Mouse (Mus musculus): ENCODE data around the gene Cfdp1.

Cfdp1 gene

DNA sequence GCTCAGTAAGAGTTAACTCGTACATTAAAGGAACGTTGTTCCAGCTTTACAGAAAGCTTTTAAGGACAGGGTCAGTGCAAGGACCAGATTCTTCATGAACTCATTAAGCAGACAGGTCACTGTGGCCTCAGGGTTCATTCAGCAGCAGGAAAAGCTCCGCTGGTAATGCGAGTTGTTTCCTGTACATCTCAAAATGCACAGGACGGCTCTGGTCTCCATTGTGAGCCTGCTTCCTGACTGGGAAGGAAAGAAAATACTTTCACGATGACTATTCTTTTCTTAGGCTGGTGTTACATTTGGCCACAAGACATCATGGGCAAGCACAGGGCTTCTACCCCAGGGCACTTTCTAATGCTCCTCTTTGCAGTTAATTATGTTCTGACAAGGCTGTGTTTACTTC is 52.6 kb downstream of the Cfdp1 start:
- DNase-seq (ENCODE audit: low read depth in 1 of 2, low spot score in 2 of 2) = no peak

DNA sequence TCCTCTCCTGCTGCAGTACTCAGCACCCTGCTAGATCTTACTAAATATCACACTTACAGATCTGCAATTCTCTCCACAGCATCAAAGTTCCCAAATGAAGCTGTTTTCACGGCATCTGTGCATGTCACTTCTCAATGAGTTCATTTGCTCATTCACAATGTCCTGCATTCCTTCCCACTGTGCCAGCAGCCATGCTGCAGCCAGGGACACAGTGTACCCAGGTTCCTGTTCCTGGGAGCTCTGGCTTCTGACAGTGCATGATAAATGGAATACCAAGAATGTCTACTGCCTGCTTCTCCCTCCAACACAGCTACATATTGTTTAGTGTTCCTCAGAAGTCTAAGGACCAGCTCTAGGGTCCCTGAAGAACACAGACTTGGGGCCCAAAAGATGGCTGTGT is 57.6 kb downstream of the Cfdp1 start:
- DNase-seq (ENCODE audit: low read depth in 1 of 2, low spot score in 2 of 2) = no peak

GRCm38 (mm10) chr8:111793324-111793917 is 60.7 kb downstream of the Cfdp1 start:
- no peak for DNase-seq (ENCODE audit: low read depth in 1 of 2, low spot score in 2 of 2)

DNA sequence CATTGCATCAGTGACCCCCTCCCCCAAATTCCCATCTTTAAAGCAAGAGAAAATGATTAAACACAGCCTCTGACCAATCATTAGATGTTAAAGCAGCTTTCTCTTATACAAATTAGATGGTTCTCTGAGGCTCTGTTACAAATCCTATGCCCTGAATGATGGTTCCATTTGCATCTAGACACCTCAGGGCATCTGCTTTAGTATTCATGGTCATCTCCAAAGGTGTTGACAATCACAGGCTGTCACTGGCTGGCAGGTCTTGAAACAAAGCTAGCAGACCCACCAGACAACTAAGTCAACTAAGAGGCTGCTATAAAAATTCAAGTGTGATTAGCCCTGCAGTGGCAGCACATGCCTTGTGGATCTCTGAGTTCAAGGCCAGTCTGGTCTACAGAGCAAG is 64.5 kb downstream of the Cfdp1 start:
- DNase-seq (ENCODE audit: low read depth in 1 of 2, low spot score in 2 of 2) = no peak

GRCm38 (mm10) chr8:111789200-111789599 is 64.9 kb downstream of the Cfdp1 start:
- DNase-seq (ENCODE audit: low read depth in 1 of 2, low spot score in 2 of 2) = no peak

- DNase-seq (ENCODE audit: low read depth in 1 of 2, low spot score in 2 of 2) = no peak
Measured at GRCm38 (mm10) chr8:111788497-111788896, 65.6 kb downstream of the Cfdp1 start.

DNA sequence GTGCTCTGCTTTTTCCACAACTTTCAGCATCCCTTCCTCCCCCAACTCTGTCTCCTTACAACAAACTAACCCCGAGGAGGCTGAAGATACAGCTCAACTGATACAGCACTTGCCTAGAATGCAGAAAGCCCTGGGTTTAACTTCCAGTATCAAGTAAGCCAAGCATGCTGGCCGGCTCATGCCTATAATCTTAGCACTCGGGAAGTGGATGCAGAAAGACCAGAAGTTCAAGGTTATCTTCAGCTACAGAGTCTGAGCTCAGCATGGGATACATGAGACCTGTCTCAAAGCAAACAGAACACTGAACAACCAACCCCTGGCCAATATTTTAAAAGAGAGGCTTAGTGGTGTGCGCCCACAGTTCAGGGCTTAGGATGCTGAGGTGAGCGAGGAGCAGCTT is 66.0 kb downstream of the Cfdp1 start:
- no peak for DNase-seq (ENCODE audit: low read depth in 1 of 2, low spot score in 2 of 2)

DNA sequence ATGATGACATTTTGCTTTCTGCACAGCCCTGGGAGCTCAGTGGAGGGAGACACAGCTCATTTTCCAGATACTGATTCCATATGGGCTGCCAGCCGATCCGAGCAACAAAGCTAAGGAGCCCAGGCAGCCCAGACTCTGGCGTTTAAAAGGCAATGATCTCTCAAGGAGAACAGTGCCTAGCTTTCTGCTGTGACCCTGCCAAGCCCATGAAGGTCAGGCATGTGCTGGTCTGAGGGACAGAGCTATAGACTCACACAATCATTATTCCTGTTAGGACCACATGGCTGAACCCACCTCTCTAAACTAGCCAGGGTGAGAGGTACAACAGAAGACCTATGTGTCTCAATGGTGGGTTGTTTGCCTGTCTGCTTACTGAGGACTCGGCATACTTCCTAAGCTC is 66.4 kb downstream of the Cfdp1 start:
- DNase-seq (ENCODE audit: low read depth in 1 of 2, low spot score in 2 of 2) = no peak

DNA sequence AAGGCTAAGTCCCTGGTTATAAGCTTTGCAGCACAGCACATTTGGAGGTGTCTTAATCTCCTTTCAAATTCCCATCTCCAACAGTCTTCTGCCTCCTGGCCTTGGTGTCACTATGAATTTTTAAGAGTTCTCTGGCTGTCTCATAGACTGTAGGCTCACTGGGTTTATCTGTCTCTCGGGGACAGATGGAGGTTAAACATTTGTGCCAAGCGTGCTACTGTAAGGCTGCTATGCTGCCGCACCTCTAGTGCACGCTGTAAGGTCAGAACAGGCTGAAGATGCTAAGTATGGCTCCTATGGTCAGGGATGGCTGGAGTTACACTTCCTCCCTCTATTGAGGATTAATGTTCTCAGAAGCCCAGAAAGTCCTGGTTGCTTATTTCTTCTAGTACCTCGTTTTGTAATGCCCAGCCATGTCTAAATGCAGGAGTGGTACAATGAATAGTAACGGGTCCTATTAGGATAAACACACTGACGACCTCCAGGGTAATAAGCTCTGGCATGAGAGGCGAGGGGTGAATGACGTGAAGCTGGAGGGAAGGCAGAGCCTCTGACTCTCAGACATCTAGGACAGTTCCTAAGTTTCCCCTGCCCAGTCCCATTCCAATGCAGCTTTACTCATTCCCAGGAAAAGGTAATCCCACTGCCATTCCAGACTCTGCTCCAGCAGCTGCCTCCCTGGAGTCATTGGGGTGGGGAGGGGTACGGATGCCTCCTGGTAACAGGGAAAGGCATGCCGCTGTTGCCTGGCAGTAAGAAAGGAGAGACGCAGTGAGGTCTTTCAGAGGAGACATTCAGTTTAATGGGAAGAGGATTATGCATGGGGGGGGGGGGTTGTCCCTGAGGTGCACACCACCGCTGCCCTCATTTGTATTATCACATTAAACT is 67.1 kb downstream of the Cfdp1 start:
- no peak for DNase-seq (ENCODE audit: low read depth in 1 of 2, low spot score in 2 of 2)

DNA sequence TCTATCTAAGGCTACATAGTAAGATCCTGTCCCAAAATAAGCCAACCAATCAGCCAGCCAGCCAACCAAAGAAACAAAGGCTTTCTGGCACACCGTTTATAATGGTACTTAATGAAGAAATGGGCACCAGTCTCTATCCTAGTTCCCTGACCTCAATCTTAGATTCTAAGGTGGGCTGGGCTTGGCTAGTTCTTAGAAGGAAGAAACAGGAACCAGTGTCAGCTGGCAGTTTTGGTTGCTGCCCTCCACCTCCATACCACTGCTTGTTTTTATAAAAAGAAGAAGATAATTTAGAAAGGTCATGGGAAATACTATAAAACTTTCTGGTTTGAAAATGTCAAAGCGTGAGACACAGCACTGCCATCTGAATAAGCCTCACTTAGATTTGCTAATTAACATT is 68.0 kb downstream of the Cfdp1 start:
- DNase-seq (ENCODE audit: low read depth in 1 of 2, low spot score in 2 of 2) = no peak

GRCm38 (mm10) chr8:111782671-111783394 is 71.3 kb downstream of the Cfdp1 start:
- DNase-seq (ENCODE audit: low read depth in 1 of 2, low spot score in 2 of 2) = no peak

DNA sequence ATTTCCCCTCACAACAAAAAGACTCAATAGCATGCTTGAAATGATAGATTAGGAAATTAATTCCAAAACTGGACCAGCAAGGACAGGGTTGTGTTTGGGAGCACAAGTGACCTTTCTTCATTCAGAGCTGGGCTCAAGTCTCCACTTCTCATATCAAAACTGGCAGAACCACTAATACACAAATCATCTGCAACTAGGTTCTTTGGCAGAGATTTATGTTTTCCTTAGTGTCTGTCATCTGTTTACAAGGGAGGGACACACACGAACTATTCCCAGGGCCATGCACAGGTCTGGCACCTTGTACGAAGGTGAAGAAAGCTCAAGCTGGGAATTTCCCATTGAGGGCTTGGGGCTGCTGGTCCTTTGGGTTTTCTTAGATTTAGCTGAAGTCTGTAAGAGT is 71.9 kb downstream of the Cfdp1 start:
- no peak for DNase-seq (ENCODE audit: low read depth in 1 of 2, low spot score in 2 of 2)

DNA sequence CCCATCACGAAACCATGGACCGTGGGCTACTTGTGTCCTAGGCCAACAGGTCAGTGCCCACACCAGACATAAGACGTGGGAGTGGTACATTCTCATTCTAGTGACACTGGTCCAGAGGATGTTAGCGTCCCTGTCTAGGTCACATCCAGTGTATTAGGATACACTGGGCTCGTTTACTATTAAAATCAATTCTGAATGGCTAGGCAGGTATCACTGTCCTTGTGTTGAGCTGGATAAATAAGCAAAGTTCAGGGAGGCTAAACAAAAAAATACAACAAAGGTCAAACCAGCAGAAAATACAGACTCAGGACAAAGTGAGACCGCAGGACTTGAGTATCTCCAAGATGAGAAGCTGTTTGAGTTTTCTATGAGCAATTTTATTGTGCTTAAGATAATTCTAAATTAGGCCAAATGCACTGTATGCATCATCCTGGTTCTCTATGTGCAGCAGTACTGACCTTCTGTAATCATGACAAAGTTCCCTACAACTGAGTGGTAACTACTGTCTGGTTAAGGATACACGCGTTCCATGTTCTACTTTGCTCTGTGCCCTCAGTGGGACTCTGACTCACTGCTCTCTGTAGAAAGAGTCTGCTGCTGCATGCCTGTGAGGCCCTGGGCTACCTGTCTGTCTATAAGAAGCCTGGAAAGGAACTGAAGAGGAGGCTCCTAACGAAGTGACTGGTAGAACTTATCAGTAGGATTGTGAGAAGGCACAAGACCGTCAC is 73.2 kb downstream of the Cfdp1 start:
- no peak for DNase-seq (ENCODE audit: low read depth in 1 of 2, low spot score in 2 of 2)

DNA sequence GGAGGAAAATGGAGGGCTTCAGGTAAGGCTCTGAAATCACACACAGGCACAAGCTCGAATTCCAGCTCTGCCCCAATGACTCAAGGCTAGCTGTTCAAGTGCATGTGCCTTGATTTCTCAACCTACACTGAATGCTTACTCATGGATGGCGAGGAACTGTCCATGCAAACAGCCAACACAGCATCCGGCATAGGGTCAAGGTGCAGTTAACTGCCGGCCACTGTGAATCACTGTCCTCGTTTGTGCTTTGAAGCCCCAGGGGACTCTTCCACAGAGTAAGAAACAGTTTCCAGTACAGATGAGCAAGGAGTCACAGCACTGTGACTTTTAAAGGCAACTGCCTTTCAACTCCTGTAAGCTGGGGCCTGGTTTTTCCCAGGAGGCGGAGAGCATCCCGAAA is 74.4 kb downstream of the Cfdp1 start:
- DNase-seq (ENCODE audit: low read depth in 1 of 2, low spot score in 2 of 2) = no peak

- no peak for DNase-seq (ENCODE audit: low read depth in 1 of 2, low spot score in 2 of 2)
Measured at GRCm38 (mm10) chr8:111778801-111779200, 75.3 kb downstream of the Cfdp1 start.

GRCm38 (mm10) chr8:111776492-111776891 is 77.6 kb downstream of the Cfdp1 start:
- no peak for DNase-seq (ENCODE audit: low read depth in 1 of 2, low spot score in 2 of 2)

DNA sequence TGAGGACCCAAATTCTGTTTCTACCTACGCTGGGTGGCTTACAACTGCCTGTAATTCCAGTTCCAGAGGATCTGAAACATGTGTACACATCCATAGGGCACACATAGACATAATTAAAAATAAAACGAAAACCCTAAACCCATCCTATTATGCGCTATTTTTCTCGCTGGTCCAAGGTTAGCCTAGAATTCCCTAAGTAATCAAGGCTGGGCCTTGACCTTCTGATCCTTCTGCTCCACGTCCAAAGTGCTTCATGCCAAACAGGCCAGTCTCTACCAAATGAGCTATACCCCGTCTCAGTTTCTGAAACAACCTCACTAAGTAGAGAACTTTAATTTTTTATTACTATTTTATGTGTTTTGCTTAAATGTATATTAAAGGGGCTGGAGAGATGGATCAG is 78.3 kb downstream of the Cfdp1 start:
- no peak for DNase-seq (ENCODE audit: low read depth in 1 of 2, low spot score in 2 of 2)

GRCm38 (mm10) chr8:111773476-111773875 is 80.6 kb downstream of the Cfdp1 start:
- no peak for DNase-seq (ENCODE audit: low read depth in 1 of 2, low spot score in 2 of 2)

- no peak for DNase-seq (ENCODE audit: low read depth in 1 of 2, low spot score in 2 of 2)
Measured at GRCm38 (mm10) chr8:111773057-111773456, 81.0 kb downstream of the Cfdp1 start.

DNA sequence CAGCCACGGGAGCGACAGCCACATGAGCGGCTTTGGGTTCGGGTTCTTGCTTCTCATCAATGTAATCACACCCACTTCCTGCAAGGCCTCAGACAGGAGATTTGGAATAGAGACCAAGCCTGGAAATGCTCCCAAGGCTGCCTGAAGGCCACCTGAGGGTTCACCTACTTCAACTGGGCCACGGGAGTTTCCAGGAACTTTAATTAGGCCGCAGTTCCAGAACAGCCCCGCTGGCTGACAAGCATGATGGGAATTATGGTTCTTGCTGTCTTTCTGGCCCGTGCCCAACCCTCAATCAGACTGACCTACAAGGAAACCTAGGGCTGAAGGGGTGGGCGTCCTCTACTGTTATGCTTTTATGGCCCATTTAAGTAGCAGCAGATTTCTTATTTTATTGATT is 82.0 kb downstream of the Cfdp1 start:
- DNase-seq (ENCODE audit: low read depth in 1 of 2, low spot score in 2 of 2) = no peak

GRCm38 (mm10) chr8:111771625-111772020 is 82.5 kb downstream of the Cfdp1 start:
- DNase-seq (ENCODE audit: low read depth in 1 of 2, low spot score in 2 of 2) = no peak
